Mouse (Mus musculus) Patski (cell line): Measurements from ENCODE around the gene Ptpn5. TPM values are rescaled to one million over a fixed set of nuclear protein-coding genes. Genes with fewer than 3 reads are reported as not detected.
A peak's percentile ranks its signal among the peaks of the same experiment; 100 is the strongest.

Experiments
- ATAC-seq: fragments of 100-300 bp; one replicate; pipeline ENCODE4 v1.8.0; 2021
- CTCF ChIA-PET: fragments of 350-600 bp; sonication (Branson Sonifier 250); formaldehyde crosslinking; loops from one replicate; lab custom pipeline; 2022; ENCODE audit warnings: inconsistent platforms; lab: Charles Lee
- POLR2A ChIA-PET: fragments of 350-600 bp; sonication (Branson Sonifier 250); formaldehyde crosslinking; loops from one replicate; lab custom pipeline; 2022; ENCODE audit warnings: antibody characterized with exemption, inconsistent platforms; lab: Charles Lee
- DNase-seq: peaks from one replicate; pipeline ENCODE4 v3.0.0-alpha.2; 2011; ENCODE audit warnings: low read depth, low spot score
- H3K27me3 ChIP-seq: fragments of 371-371 bp; one replicate; pipeline ENCODE4 v1.5.1; 2021
- CTCF ChIP-seq: fragments of 100-300 bp; IDR thresholded peaks from one replicate; pipeline ENCODE4 v1.5.1; 2021
- in situ Hi-C: fragments of 300-500 bp; cut with MboI; formaldehyde crosslinking; loops from 3 replicates; pipeline ENCODE4 v1.11.1; 2018; ENCODE audit warnings: low pct_unique_long_range_greater_than_20kb, mixed read lengths
- polyA plus RNA-seq: library from polyadenylated mRNA; unstranded; gene quantifications from one replicate; pipeline ENCODE4 v1.2.3, GENCODE M21; 2021

Gene Ptpn5
- polyA plus RNA-seq, 1 experiment from 2014 or later: 0.18 TPM

DNA sequence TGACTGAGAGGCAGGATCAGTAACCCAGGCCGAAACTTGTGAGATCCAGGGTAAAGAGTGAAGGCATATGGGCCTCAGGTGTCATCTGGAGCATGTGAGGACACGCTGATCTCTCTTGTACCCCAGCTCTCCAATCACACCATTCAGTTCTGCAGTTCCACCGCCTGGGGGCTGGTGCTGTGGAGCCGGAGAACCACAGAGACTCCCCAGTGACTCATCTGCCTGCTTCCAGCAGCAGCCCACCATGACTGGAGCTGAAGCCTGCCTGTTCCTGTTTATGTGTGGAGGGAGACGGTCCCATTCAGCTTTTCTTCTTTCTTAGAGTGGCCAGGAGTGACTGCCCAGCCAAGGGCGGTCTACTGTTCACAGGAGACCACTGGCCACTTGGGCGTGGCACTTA, 35.4 kb downstream of the Ptpn5 start:
- in situ Hi-C loops: no loop called here
- ChIA-PET CTCF (interaction anchor here (1.2 kb wide), 1 partner anchor 9 kb away, joined by 3 read pairs; no protein-coding TSS in a partner anchor), POLR2A (no interaction called here)
- ATAC-seq (peak; percentile 76), DNase-seq (no peak)
- no peaks in the 10 kb centered on the region for H3K27me3 ChIP-seq
- TF ChIP-seq CTCF: no peak

DNA sequence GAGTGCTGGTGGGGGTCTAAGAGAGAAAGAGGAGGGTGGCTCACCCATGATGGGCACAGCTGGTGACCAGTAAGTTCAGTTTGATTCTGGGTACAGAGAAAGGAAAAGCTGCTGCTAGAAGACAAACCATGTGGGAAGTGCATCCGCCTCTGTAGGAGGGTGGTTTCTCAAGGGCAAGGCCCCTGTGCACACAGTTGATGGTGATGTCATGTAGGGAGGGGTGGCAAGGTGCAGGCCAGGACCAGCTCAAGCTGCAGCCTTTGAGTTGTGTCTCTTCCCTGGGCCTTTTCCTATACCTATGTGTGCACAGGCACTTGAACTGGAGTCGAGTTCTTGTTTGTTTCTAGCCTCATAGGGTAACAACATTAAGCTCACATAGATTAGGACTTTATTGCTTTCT, 38.5 kb downstream of the Ptpn5 start:
- in situ Hi-C loops: no loop called here
- ATAC-seq (no peak), DNase-seq (no peak)
- no peak for TF ChIP-seq CTCF
- H3K27me3 ChIP-seq: peaks cover 3% of the 10 kb centered on the region
- CTCF ChIA-PET: interaction anchor here (1.1 kb wide), 1 partner anchor 51 kb away, joined by 3 read pairs; no protein-coding TSS in a partner anchor
- POLR2A ChIA-PET: no interaction called here

DNA sequence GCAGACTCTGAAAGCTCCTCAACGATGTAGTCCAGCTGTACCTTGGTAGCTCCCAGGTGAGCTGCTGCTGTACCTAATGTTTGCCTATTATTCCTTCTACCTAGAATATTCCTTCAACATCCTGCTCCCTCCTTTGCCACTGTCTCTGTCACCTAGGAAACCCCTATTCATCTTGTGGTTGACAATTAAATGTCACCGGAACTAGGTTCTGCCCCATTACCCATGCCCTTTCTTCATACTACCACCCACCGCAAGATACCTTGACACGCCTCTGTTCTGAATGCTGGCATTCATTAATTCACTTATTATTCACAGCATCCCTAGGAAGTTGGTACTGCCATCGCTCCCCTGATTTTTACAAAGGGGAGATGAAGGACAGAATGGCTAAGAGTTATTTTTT, 39.5 kb downstream of the Ptpn5 start:
- no peak for TF ChIP-seq CTCF
- DNase-seq (no peak), ATAC-seq (no peak)
- CTCF ChIA-PET: no interaction called here
- in situ Hi-C loops: no loop called here
- POLR2A ChIA-PET: interaction anchor here (0.6 kb wide), 1 partner anchor 9 kb away, joined by 7 read pairs; no protein-coding TSS in a partner anchor
- peaks cover 3% of the 10 kb centered on the region for H3K27me3 ChIP-seq

DNA sequence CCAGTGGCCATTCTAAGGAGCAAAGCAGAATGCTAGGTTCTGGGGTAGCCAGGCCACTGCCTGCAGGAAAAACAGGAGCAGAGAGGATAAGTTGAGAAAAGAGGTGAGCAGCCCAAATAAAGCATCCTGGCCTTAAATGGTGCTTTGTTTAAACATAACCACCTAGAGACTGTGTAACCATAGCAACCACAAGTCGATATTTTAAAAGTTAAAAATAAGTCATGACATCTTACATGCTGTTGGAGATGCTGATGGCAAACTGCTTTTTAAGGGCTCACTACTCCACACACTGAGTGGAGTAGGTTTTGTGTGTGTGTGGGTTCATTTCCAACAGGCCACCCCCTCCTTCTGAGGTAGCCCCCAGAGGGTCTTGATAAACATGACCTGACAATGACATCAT, 48.4 kb downstream of the Ptpn5 start:
- ChIA-PET CTCF (no interaction called here), POLR2A (no interaction called here)
- ATAC-seq (no peak), DNase-seq (no peak)
- H3K27me3 ChIP-seq: peaks cover 3% of the 10 kb centered on the region
- in situ Hi-C loops: no loop called here
- TF ChIP-seq CTCF: no peak

- POLR2A ChIA-PET: no interaction called here
- peak; percentile 95 for TF ChIP-seq CTCF
- H3K27me3 ChIP-seq: peaks cover 2% of the 10 kb centered on the region
- ATAC-seq (peak; percentile 36), DNase-seq (no peak)
- CTCF ChIA-PET: interaction anchor here (0.7 to 2.2 kb wide), 8 partner anchors 27 to 74 kb away, joined by 3 to 6 read pairs (median 4); no protein-coding TSS in a partner anchor
- in situ Hi-C loops: loop anchor here (5.0 kb wide), 3 partner anchors 59 to 114 kb away; no protein-coding TSS in a partner anchor
These were observed 52.2 kb downstream of the Ptpn5 start for GRCm38 (mm10) chr7:47081277-47081676.

GRCm38 (mm10) chr7:47080868-47081267, 52.6 kb downstream of the Ptpn5 start:
- POLR2A ChIA-PET: interaction anchor here (0.7 kb wide), 1 partner anchor 32 kb away, joined by 3 read pairs; no protein-coding TSS in a partner anchor
- no peak for TF ChIP-seq CTCF
- DNase-seq: no peak
- no peaks in the 10 kb centered on the region for H3K27me3 ChIP-seq
- in situ Hi-C loops: loop anchor here (5.0 kb wide), 3 partner anchors 59 to 114 kb away; no protein-coding TSS in a partner anchor
- CTCF ChIA-PET: interaction anchor here (0.7 to 2.2 kb wide), 7 partner anchors 27 to 74 kb away, joined by 3 to 6 read pairs (median 3); no protein-coding TSS in a partner anchor
- ATAC-seq: no peak

GRCm38 (mm10) chr7:47077451-47077850, 56.0 kb downstream of the Ptpn5 start:
- TF ChIP-seq CTCF: peak; percentile 38
- ATAC-seq (no peak), DNase-seq (no peak)
- ChIA-PET CTCF (interaction anchor here (0.7 to 2.4 kb wide), 7 partner anchors 12 to 115 kb away, joined by 3 to 8 read pairs (median 4); no protein-coding TSS in a partner anchor), POLR2A (interaction anchor here (1.0 to 1.1 kb wide), 3 partner anchors 25 to 170 kb away, joined by 3 read pairs; partner anchors contain the start of gene Tmem86a)
- in situ Hi-C loops: no loop called here
- H3K27me3 ChIP-seq: no peaks in the 10 kb centered on the region

- H3K27me3 ChIP-seq: no peaks in the 10 kb centered on the region
- no peak for ATAC-seq
- CTCF ChIA-PET: interaction anchor here (0.7 to 2.3 kb wide), 6 partner anchors 23 to 114 kb away, joined by 3 to 6 read pairs (median 4); no protein-coding TSS in a partner anchor
- no peak for TF ChIP-seq CTCF
- no peak for DNase-seq
- POLR2A ChIA-PET: interaction anchor here (1.0 to 1.1 kb wide), 3 partner anchors 25 to 169 kb away, joined by 3 read pairs; partner anchors contain the start of gene Tmem86a
- in situ Hi-C loops: no loop called here
These were observed 56.8 kb downstream of the Ptpn5 start for GRCm38 (mm10) chr7:47076729-47077128.

DNA sequence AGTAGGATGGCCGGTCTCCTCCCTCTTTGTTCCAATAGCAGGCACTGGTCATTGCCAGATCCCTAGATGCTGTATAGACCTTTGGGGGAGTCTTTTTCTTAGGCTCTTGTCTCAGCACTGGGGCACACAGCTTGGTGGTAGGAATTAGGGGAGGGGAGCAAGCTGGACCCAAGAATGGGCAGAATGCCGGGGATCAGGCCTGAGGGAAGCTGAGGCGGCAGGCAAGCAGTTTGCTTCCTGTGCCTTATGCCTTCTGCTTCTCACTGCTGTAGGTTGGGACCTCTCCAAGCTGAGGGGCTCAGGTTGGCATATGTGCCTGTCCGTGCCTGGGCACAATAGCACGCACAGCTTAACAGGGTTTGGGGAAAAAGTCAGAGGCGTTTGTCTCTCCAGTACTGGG, 57.3 kb downstream of the Ptpn5 start:
- no peaks in the 10 kb centered on the region for H3K27me3 ChIP-seq
- CTCF ChIA-PET: interaction anchor here (0.9 to 1.7 kb wide), 3 partner anchors 23 to 41 kb away, joined by 3 to 6 read pairs (median 4); no protein-coding TSS in a partner anchor
- POLR2A ChIA-PET: interaction anchor here (0.6 to 1.0 kb wide), 2 partner anchors 26 to 317 kb away, joined by 3 to 4 read pairs; partner anchors contain the start of gene Tmem86a

GRCm38 (mm10) chr7:47073536-47074521, 59.7 kb downstream of the Ptpn5 start:
- CTCF ChIA-PET: interaction anchor here (1.3 to 1.8 kb wide), 3 partner anchors 11 to 23 kb away, joined by 3 to 7 read pairs (median 6); partner anchors contain the start of gene Tmem86a
- POLR2A ChIA-PET: interaction anchor here (0.6 to 1.6 kb wide), 4 partner anchors 18 to 74 kb away, joined by 3 read pairs; no protein-coding TSS in a partner anchor
- DNase-seq (peak; percentile 85), ATAC-seq (peak; percentile 85)
- in situ Hi-C loops: no loop called here
- TF ChIP-seq CTCF: no peak
- no peaks in the 10 kb centered on the region for H3K27me3 ChIP-seq

More for the DNA sequence above, 57.3 kb downstream of the Ptpn5 start:
- in situ Hi-C loops: no loop called here
- DNase-seq (no peak), ATAC-seq (no peak)
- TF ChIP-seq CTCF: no peak
